Mouse (Mus musculus): ENCODE measurements at regions not wholly inside any gene's neighbourhood (a gene's known extent, or its start where the extent isn't known, plus 50 kb on each side); places are given as distances from the start of the nearest gene placed in this dataset.

DNA sequence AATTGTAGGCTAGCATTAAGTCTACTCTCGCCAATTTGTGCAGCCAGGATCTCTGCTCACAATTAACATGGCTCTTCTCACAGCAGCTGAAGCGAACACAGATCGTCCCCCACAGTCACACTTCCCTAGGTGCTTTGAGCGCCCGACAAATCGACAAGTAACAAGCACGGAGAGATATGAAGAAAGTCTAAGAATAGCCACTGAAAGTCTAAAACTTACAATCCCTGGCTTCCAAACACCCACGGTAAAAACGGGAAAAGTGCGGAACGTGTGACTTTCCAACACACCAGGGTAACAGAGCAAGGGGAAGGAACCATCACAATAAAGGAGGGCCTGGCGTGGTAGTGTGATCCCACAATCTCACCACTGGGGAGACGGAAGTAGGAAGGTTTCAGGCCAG is 114.8 kb upstream of the Gcfc2 start:
- TF ChIP-seq CTCF (IDR thresholded peaks at IDR 0.05; ENCODE audit: low read depth, low read length) (no peak), EP300 (IDR thresholded peaks at IDR 0.05; ENCODE audit: insufficient read depth, low read depth, low read length) (no peak)

Measured in ES-Bruce4 (cell line).